Mouse (Mus musculus) kidney, embryonic 16.5 days (tissue): Measurements from ENCODE around the gene Pnpla1. TPM values are rescaled to one million over a fixed set of nuclear protein-coding genes. Genes with fewer than 3 reads are reported as not detected.
A peak's percentile ranks its signal among the peaks of the same experiment; 100 is the strongest.
"Not testable (repeated sequence)": the region's sequence is repeated elsewhere in the genome, so short reads cannot be mapped to it uniquely, and the experiment has no call there.

Experiments used
- ATAC-seq: fragments of 200-750 bp; cut with Nextera tagmentation; 2 replicates; pipeline ENCODE4 v1.8.0; 2017; ENCODE audit warnings: moderate TSS enrichment; ENCODE audit not compliant: low FRiP score, low TSS enrichment
- H3K27ac ChIP-seq: fragments of 300-500 bp; sonication (generic); 2 replicates; pipeline ENCODE4 v1.5.1; 2014; ENCODE audit warnings: low read length
- H3K27me3 ChIP-seq: fragments of 300-500 bp; sonication (generic); 2 replicates; pipeline ENCODE4 v1.6.1; 2014; ENCODE audit warnings: low read length, control low read depth, mixed read lengths; ENCODE audit not compliant: insufficient read depth
- H3K36me3 ChIP-seq: fragments of 300-500 bp; sonication (generic); 2 replicates; pipeline ENCODE4 v1.6.1; 2014; ENCODE audit warnings: low read length, control low read depth, mixed read lengths; ENCODE audit not compliant: insufficient read depth
- H3K4me1 ChIP-seq: fragments of 300-500 bp; sonication (generic); 2 replicates; pipeline ENCODE4 v1.6.1; 2014; ENCODE audit warnings: low read length, control low read depth, mixed read lengths; ENCODE audit not compliant: insufficient read depth
- H3K4me2 ChIP-seq: fragments of 300-500 bp; sonication (generic); replicated peaks from 2 replicates; pipeline ENCODE4 v1.6.1; 2014; ENCODE audit warnings: low read depth, low read length
- H3K4me3 ChIP-seq: fragments of 300-500 bp; sonication (generic); 2 replicates; pipeline ENCODE4 v1.5.1; 2014; ENCODE audit warnings: mild to moderate bottlenecking, low read length
- H3K9ac ChIP-seq: fragments of 300-500 bp; sonication (generic); replicated peaks from 2 replicates; pipeline ENCODE4 v1.6.1; 2014; ENCODE audit warnings: low read length
- H3K9me3 ChIP-seq: fragments of 300-500 bp; sonication (generic); 2 replicates; pipeline ENCODE4 v1.6.1; 2016; ENCODE audit warnings: low read length, control low read depth
- WGBS: fragments of 180-500 bp; shearing (Covaris S2); extraction: QIAGEN DNeasy Blood & Tissue Kit; methylation state at CpG from one replicate; pipeline ENCODE4 v1.1.7; 2014; 5-methylcytosine and 5-hydroxymethylcytosine counted together
- polyA plus RNA-seq: library from polyadenylated mRNA; unstranded; fragments of >200 nt; fragmentation: Nextera tagmentation; extraction: Ambion mirVana; gene quantifications from 2 replicates; pipeline ENCODE4 v1.2.1, GENCODE M21; 2015

Pnpla1 gene
- polyA plus RNA-seq, result 0.08 TPM in 1 of 2 replicates, not detected in the other

- Histone ChIP-seq H3K4me1 (peaks cover 5% of the 10 kb centered on the region; the same call in 1 of the 2 replicates), H3K27me3 (no peaks in the 10 kb centered on the region), H3K4me2 (no peak within 1 kb of the TSS), H3K9ac (no peak within 1 kb of the TSS), H3K36me3 (no peaks in the 10 kb centered on the region), H3K27ac (no peak within 1 kb of the TSS), H3K4me3 (no peak within 1 kb of the TSS), H3K9me3 (peaks cover 10% of the 10 kb centered on the region)
- WGBS, result 36% methylated on average over 12 of the region's 12 CpGs
- no peak for ATAC-seq
Measured at GRCm38 (mm10) chr17:28858205-28858604, at the start of gene Pnpla1. Gene Pnpla1 (plus strand): TSS chr17:28858411.

- H3K27me3 ChIP-seq, result no peaks in the 10 kb centered on the region
- no peak overlapping the region for H3K4me3 ChIP-seq
- no peaks in the 10 kb centered on the region for H3K4me1 ChIP-seq
- no peak overlapping the region for H3K9ac ChIP-seq
- peaks cover 61% of the 10 kb centered on the region for H3K36me3 ChIP-seq
- 98% methylated on average over 8 of the region's 8 CpGs for WGBS
- H3K9me3 ChIP-seq, result no peaks in the 10 kb centered on the region
- no peak overlapping the region for H3K27ac ChIP-seq
- ATAC-seq, result no peak
- H3K4me2 ChIP-seq, result no peak overlapping the region
Measured at GRCm38 (mm10) chr17:28808714-28809113, 49.5 kb upstream of the Pnpla1 start.

GRCm38 (mm10) chr17:28809175-28809831 is 48.9 kb upstream of the Pnpla1 start:
- H3K27ac ChIP-seq, result no peak overlapping the region
- H3K4me1 ChIP-seq, result no peaks in the 10 kb centered on the region
- 96% methylated on average over 10 of the region's 10 CpGs for WGBS
- H3K36me3 ChIP-seq, result peaks cover 66% of the 10 kb centered on the region
- no peak overlapping the region for H3K9ac ChIP-seq
- H3K27me3 ChIP-seq, result no peaks in the 10 kb centered on the region
- H3K4me2 ChIP-seq, result no peak overlapping the region
- no peaks in the 10 kb centered on the region for H3K9me3 ChIP-seq
- H3K4me3 ChIP-seq, result no peak overlapping the region
- ATAC-seq, result no peak

- Histone ChIP-seq H3K9me3 (no peaks in the 10 kb centered on the region), H3K4me1 (no peaks in the 10 kb centered on the region), H3K27ac (no peak overlapping the region), H3K4me2 (no peak overlapping the region), H3K4me3 (no peak overlapping the region), H3K36me3 (peaks cover 73% of the 10 kb centered on the region), H3K27me3 (no peaks in the 10 kb centered on the region), H3K9ac (no peak overlapping the region)
- 87% methylated on average over 10 of the region's 10 CpGs for WGBS
- no peak for ATAC-seq
Measured at GRCm38 (mm10) chr17:28812345-28812744, 45.9 kb upstream of the Pnpla1 start.

- H3K4me2 ChIP-seq, result no peak overlapping the region
- ATAC-seq, result no peak
- H3K9me3 ChIP-seq, result no peaks in the 10 kb centered on the region
- H3K27ac ChIP-seq, result no peak overlapping the region
- no peak overlapping the region for H3K9ac ChIP-seq
- H3K36me3 ChIP-seq, result peaks cover 80% of the 10 kb centered on the region
- no peaks in the 10 kb centered on the region for H3K4me1 ChIP-seq
- no peaks in the 10 kb centered on the region for H3K27me3 ChIP-seq
- WGBS, result 84% methylated on average over 18 of the region's 18 CpGs
- no peak overlapping the region for H3K4me3 ChIP-seq
Measured at GRCm38 (mm10) chr17:28814529-28815097, 43.6 kb upstream of the Pnpla1 start.

- WGBS, result 51% methylated on average over 10 of the region's 10 CpGs
- no peak overlapping the region for H3K27ac ChIP-seq
Measured at GRCm38 (mm10) chr17:28815384-28816004, 42.7 kb upstream of the Pnpla1 start.

GRCm38 (mm10) chr17:28816326-28816725 is 41.9 kb upstream of the Pnpla1 start:
- WGBS, result 90% methylated on average over 10 of the region's 10 CpGs
- H3K4me1 ChIP-seq, H3K4me3 ChIP-seq, H3K27me3 ChIP-seq, ATAC-seq, H3K9me3 ChIP-seq, H3K27ac ChIP-seq, H3K4me2 ChIP-seq, H3K9ac ChIP-seq: not testable (repeated sequence)
- peaks cover 78% of the 10 kb centered on the region for H3K36me3 ChIP-seq

More at GRCm38 (mm10) chr17:28815384-28816004, 42.7 kb upstream of the Pnpla1 start:
- Histone ChIP-seq H3K4me3 (no peak overlapping the region), H3K4me1 (no peaks in the 10 kb centered on the region), H3K36me3 (peaks cover 78% of the 10 kb centered on the region), H3K9ac (no peak overlapping the region), H3K9me3 (no peaks in the 10 kb centered on the region), H3K27me3 (no peaks in the 10 kb centered on the region), H3K4me2 (no peak overlapping the region)
- peak; percentile 67; the same call in 1 of the 2 replicates for ATAC-seq

GRCm38 (mm10) chr17:28816875-28817811 is 41.1 kb upstream of the Pnpla1 start:
- H3K4me3 ChIP-seq, result no peak overlapping the region
- H3K4me1 ChIP-seq, result no peaks in the 10 kb centered on the region
- H3K9ac ChIP-seq, result no peak overlapping the region
- no peak overlapping the region for H3K4me2 ChIP-seq
- H3K27ac ChIP-seq, result no peak overlapping the region
- no peaks in the 10 kb centered on the region for H3K27me3 ChIP-seq
- ATAC-seq, result no peak
- no peaks in the 10 kb centered on the region for H3K9me3 ChIP-seq
- H3K36me3 ChIP-seq, result peaks cover 85% of the 10 kb centered on the region
- WGBS, result 92% methylated on average over 25 of the region's 25 CpGs

- 69% methylated on average over 2 of the region's 2 CpGs for WGBS
Measured at GRCm38 (mm10) chr17:28820189-28820588, 38.0 kb upstream of the Pnpla1 start.

More at GRCm38 (mm10) chr17:28820189-28820588, 38.0 kb upstream of the Pnpla1 start:
- Histone ChIP-seq H3K27me3 (no peaks in the 10 kb centered on the region), H3K9me3 (no peaks in the 10 kb centered on the region), H3K4me2 (no peak overlapping the region), H3K27ac (no peak overlapping the region), H3K4me1 (no peaks in the 10 kb centered on the region), H3K4me3 (no peak overlapping the region), H3K36me3 (peaks cover 89% of the 10 kb centered on the region), H3K9ac (no peak overlapping the region)
- no peak for ATAC-seq
